Mouse (Mus musculus) ES-Bruce4 (cell line): ENCODE results near the gene Ctnna3.

ENCODE experiments used
- CTCF ChIP-seq: IDR thresholded peaks from one replicate; pipeline ENCODE4 v1.8.1; 2011; ENCODE audit warnings: low read depth, low read length
- EP300 ChIP-seq: IDR thresholded peaks from 2 replicates; pipeline ENCODE4 v1.6.1; 2011; ENCODE audit warnings: low read depth, low read length; ENCODE audit not compliant: insufficient read depth

DNA sequence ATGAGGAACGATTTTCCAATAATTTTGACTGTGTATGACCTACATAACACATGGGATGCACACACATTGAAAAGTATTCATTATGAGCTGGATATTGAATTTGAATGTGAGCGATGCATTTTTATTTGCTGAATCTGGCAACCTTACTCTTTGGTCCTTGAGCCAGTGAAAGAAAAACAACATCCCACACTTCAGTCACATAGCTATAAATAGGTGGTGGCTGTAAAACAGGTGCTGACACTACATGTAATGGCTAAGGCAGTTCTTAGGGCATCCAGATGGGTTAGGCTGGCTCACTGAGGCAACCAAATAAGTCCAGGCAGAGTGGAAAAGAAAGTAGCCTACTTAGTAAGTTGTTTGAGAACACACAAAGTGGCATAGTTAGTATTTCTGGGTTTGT lies 171.3 kb downstream of the Ctnna3 start:
- TF ChIP-seq CTCF (no peak), EP300 (no peak)
